Mouse (Mus musculus) thymus, adult 2 months (tissue): ENCODE measurements at regions not wholly inside any gene's neighbourhood (a gene's known extent, or its start where the extent isn't known, plus 50 kb on each side); places are given as distances from the start of the nearest gene placed in this dataset.

Source experiments
- CTCF ChIP-seq: fragments of 200-500 bp; IDR thresholded peaks from 2 replicates; pipeline ENCODE4 v1.5.1; 2012; ENCODE audit warnings: mild to moderate bottlenecking, control low read depth, low read length, moderate library complexity, borderline replicate concordance; ENCODE audit not compliant: control insufficient read depth, poor library complexity, insufficient read depth; ENCODE audit errors: extremely low read depth
- POLR2A ChIP-seq: fragments of 200-500 bp; IDR thresholded peaks from 2 replicates; pipeline ENCODE4 v1.6.1; 2012; ENCODE audit warnings: mild to moderate bottlenecking, low read length, control low read depth, moderate library complexity; ENCODE audit not compliant: control insufficient read depth, poor library complexity, insufficient read depth; ENCODE audit errors: extremely low read depth

GRCm38 (mm10) chr8:96132183-96132582, 243.8 kb upstream of the Got2 start:
- TF ChIP-seq POLR2A (no peak), CTCF (no peak)
